Mouse (Mus musculus): ENCODE results near the gene Csnk1g2.
A peak's percentile ranks its signal among the peaks of the same experiment; 100 is the strongest.

Csnk1g2 gene

DNA sequence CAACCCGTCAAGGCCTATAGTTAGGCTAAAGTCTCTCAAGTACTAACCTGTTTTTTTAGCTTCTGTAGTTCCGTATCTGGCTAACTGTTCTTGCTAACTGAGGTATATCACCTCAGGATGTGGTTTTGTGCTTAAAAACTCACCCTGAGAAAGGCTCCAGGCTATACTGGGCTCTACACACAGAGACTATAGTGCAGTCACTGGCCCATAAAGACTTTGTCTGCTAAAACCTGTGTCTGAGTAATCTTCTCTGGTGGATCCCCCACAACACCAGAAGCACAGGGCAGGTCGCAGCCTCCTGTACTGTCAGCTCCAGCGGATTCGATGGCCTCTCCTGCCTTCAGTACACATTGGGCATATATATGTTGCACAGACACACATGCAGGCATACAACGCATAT is 59.4 kb downstream of the Csnk1g2 start:
- DNase-seq = peak; percentile 71 to 74

DNA sequence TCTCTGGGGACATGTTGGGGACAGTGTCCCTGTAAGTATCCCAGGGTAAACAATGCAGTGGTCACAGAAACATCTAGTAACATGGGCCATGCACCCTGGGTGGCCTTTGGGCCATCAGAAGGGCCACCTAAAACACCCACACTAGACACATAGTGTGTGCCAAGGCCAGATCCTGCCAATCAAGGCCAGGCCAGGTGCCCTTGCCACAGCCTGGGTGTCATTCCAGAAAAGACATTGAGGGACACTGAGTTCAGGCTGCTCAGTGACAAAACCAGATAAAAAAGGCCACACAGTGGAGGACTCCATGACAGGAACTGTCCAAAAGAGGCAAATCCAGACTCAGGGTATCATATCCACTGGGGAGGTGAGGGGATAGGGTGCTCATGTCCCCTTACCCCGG is 61.0 kb downstream of the Csnk1g2 start:
- no peak for DNase-seq

DNA sequence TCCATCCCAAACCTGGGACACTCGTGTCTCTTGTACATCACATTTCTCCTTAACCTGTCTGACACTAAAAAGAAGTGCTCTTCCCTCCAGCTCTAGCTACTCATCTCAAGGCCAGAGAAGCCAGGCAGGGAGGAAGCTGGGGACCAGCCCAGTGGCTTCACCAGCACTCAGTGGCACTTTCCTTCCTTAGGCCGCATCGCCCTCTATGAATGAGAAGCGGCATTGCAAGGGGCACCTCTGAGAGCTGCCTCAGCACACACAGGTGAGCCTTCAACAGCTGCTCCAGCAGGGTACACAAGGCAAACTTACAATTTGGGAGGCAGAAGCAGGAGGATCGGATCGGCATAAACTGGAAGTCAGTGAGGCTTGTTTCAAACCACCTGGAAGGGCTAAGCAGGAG is 61.6 kb downstream of the Csnk1g2 start:
- DNase-seq = peak; percentile 84 to 86

DNA sequence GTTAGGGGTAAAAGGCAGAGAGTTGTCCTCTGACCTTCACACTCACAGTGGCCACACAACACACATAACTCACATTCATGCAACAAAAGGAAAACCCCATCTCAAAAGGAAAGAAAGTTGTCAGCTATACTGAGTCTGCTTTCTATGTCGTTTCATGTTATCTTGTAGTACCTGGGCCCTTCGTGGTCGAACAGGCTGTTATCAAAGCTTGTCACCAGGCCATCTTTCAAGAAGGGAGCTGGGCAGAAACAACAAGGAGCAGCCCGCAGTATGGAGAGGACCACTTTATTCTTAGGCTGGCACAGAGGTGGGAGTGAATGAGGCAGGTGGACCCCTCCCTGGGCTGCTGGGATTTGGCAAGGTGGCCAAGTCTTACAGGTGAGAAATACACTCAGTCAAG is 62.3 kb downstream of the Csnk1g2 start:
- DNase-seq = no peak

DNA sequence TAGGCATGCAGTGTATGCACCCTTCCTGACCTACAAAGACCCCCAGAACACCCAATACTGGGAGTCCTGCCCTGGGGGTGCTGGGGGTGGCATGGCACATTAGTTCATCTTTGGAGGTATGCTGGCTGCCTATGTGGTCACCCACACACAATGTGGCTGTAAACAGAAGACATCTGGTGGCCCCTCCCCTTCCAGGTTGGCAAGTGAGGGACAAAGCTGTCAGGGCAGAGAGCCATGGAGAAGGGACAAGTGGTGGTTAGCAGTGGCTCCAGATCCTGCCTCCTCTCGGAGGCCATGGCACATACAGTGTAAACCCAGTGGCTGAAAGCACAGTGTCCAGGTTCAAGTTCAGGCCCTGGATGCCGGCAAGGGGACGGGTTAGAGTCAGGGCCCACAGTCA is 64.0 kb downstream of the Csnk1g2 start:
- DNase-seq = no peak

DNA sequence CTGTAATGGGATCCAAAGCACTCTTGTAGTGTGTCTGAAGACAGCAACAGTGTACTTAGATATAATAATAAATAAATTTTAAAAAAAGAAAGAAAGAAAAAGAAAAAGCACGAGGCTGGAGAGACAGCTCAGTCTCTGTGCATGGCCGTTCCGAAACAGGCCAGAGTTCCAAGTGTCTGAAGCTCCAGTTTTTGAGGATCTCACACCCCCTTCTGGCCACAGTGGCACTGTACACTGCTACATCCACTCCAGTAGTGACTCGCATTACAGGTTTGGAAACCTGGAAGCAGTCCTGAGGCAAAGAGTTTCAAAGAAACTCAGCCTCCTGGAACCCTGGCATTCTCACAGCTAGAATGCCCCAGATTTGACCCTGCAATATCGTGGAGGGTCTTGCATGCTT is 65.2 kb downstream of the Csnk1g2 start:
- peak; percentile 76 to 80 for DNase-seq

Measured in B cell, adult 2 months (primary cell).